Mouse (Mus musculus): ENCODE data around the gene Chadl. TPM values are rescaled to one million over a fixed set of nuclear protein-coding genes. Genes with fewer than 3 reads are reported as not detected.
A peak's percentile ranks its signal among the peaks of the same experiment; 100 is the strongest.

The Chadl gene
- polyA plus RNA-seq, 1 experiment from 2014 or later, result 1.4 TPM

DNA sequence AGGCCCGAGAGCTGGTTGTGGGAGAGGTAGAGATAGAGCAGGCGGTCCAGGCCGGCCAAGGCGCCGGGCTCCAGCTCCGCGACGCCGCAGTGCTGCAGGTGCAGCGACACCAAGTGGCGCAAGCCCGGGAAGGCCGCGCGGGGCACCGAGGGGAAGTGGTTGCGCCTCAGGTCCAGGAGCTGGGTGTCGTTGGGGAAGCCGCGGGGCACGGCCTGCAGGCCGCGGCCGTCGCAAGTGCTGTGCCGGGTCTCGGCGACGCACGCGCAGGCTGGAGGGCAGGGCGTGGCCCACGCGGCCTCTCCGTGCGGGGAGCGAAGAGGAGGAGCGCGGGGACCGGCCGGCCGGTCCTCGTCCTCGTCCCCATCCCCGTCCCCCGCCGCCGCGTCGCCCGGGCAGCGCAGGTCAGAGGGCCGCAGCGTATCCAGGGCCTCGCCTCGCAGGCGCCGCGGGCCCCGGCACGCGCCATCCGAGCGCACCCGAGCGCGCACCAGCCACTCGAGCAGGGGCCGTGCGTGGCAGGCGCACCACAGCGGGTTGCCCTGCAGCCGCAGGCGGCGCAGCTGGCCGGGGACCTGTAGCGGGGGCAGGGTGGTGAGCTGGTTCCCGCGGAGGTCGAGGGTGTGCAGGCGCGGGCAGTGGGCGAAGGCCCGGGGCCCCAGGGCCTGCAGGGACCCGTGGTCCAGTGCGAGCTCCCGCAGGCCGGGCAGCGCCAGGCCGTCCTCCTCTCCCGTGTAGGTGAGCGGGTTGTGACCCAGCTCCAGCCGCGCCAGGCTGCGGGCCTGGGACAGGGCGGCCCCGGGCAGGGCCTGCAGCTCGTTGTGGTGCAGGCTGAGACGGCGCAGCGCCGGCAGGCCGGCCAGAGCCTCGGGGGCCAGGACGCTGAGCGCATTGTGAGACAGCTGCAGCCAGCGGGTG, 2.9 kb downstream of the Chadl start:
- peak; percentile 89 for DNase-seq (ENCODE audit: low spot score)
- Histone ChIP-seq H3K27ac (peak overlapping the region; percentile 83), H3K9me3 (no peaks in the 10 kb centered on the region), H3K27me3 (ENCODE audit: insufficient read depth, poor library complexity, severe bottlenecking) (peaks cover 74% of the 10 kb centered on the region), H3K36me3 (0 out of 2 replicates have a peak, but pooled peaks cover 4% of the 10 kb centered on the region), H3K4me1 (peaks cover 20% of the 10 kb centered on the region), H3K4me3 (peak overlapping the region; percentile 76)
- WGBS, result under 1% methylated on average over 107 of the region's 107 CpGs

DNA sequence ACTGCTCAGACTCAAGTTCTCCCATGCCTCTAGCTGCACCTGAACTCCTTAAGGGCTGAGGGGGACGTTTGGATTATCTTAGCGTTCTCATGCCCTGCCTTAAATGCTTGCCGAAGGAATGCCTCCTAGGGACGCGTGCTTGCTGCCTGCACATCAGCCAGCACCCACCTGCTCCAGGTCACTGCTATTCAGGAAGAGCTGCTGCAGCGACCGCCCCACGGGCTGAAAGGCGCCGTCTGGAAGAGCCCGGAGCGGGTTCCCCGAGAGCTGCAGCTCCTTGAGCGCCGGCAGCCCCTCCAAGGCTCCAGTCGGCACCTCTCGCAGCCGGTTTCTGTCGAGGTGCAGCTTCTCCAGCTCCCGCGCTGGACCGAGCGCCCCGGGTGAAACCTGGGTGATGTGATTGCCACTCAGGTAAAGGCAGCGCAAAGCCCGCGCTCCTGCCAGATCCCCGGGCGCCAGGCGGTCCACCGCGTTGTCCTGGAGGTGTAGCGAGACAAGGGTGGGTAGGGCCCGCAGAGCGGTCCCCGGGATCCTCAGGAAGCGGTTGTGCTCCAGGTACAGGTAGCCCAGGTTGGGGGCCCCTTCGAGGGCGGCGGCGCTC, 3.6 kb downstream of the Chadl start:
- Histone ChIP-seq H3K27me3 (ENCODE audit: insufficient read depth, poor library complexity, severe bottlenecking) (peaks cover 74% of the 10 kb centered on the region), H3K4me1 (peaks cover 20% of the 10 kb centered on the region), H3K9me3 (no peaks in the 10 kb centered on the region), H3K36me3 (0 out of 2 replicates have a peak, but pooled peaks cover 4% of the 10 kb centered on the region), H3K27ac (peak overlapping the region; percentile 83), H3K4me3 (peak overlapping the region; percentile 76)
- DNase-seq (ENCODE audit: low spot score), result no peak
- 5% methylated on average over 41 of the region's 41 CpGs for WGBS

DNA sequence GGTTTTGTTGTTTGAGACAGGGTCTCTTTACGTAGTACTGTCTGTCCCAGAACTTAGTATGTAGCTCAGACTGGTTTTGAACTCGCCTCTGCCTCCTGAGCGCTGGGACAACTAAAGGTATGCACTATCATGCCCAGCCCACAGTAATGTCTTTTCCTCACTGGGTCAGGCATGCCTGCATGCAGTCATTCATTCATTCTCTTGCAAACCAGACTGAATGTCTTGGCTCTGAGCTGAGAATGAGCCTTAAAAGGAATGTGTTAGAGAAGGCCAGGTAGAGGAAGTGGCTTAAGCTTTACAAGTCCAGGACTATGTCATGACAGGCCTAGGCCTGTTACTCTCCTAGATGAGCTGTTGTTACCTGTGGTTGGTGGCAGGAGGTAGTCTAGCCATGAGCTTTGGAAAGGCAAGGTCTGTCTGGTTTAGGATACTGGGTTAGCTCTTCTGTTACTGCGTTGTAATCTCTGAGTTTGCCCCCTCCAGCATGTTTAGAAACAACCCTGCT, 16.7 kb downstream of the Chadl start:
- no peak overlapping the region for H3K4me3 ChIP-seq
- H3K36me3 ChIP-seq, result peaks cover 80% of the 10 kb centered on the region

GRCm38 (mm10) chr15:81676637-81677036, 20.4 kb downstream of the Chadl start:
- no peak overlapping the region for H3K27ac ChIP-seq
- no peaks in the 10 kb centered on the region for H3K9me3 ChIP-seq
- DNase-seq (ENCODE audit: low spot score), result no peak
- H3K36me3 ChIP-seq, result peaks cover 63% of the 10 kb centered on the region
- H3K4me3 ChIP-seq, result no peak overlapping the region
- 66% methylated on average over 3 of the region's 3 CpGs for WGBS
- no peaks in the 10 kb centered on the region for H3K27me3 ChIP-seq (ENCODE audit: insufficient read depth, poor library complexity, severe bottlenecking)
- no peaks in the 10 kb centered on the region for H3K4me1 ChIP-seq

More for the DNA sequence above, 16.7 kb downstream of the Chadl start:
- no peak for DNase-seq (ENCODE audit: low spot score)
- H3K27ac ChIP-seq, result no peak overlapping the region
- H3K27me3 ChIP-seq (ENCODE audit: insufficient read depth, poor library complexity, severe bottlenecking), result no peaks in the 10 kb centered on the region
- 91% methylated on average over 4 of the region's 4 CpGs for WGBS
- H3K4me1 ChIP-seq, result no peaks in the 10 kb centered on the region
- no peaks in the 10 kb centered on the region for H3K9me3 ChIP-seq

- no peaks in the 10 kb centered on the region for H3K4me1 ChIP-seq
- H3K9me3 ChIP-seq, result no peaks in the 10 kb centered on the region
- H3K27ac ChIP-seq, result no peak overlapping the region
- peaks cover 61% of the 10 kb centered on the region for H3K36me3 ChIP-seq
- WGBS, result 82% methylated on average over 4 of the region's 4 CpGs
- DNase-seq (ENCODE audit: low spot score), result no peak
- H3K4me3 ChIP-seq, result no peak overlapping the region
- no peaks in the 10 kb centered on the region for H3K27me3 ChIP-seq (ENCODE audit: insufficient read depth, poor library complexity, severe bottlenecking)
Measured at GRCm38 (mm10) chr15:81670231-81670640, 26.9 kb downstream of the Chadl start.

DNA sequence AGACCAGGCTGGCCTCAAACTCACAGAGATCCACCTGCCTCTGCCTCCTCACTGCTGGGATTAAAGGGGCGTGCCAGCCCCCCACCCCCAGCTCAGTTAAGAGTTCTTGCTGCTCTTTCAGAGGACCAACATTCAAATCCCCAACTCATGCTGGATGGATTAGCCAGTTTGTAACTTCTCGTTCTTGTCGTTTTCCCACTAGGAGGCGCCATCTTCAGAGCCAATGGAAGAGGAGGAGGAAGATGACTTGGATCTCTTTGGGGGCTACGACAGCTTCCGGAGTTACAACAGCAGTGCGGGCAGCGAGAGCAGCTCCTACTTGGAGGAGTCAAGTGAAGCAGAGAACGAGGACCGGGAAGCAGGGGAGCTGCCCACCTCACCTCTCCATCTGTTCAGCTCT, 30.1 kb downstream of the Chadl start:
- Histone ChIP-seq H3K27me3 (ENCODE audit: insufficient read depth, poor library complexity, severe bottlenecking) (no peaks in the 10 kb centered on the region), H3K27ac (no peak overlapping the region), H3K4me1 (peaks cover 5% of the 10 kb centered on the region), H3K9me3 (no peaks in the 10 kb centered on the region), H3K36me3 (peaks cover 42% of the 10 kb centered on the region), H3K4me3 (no peak overlapping the region)
- WGBS, result 88% methylated on average over 10 of the region's 10 CpGs
- no peak for DNase-seq (ENCODE audit: low spot score)

DNA sequence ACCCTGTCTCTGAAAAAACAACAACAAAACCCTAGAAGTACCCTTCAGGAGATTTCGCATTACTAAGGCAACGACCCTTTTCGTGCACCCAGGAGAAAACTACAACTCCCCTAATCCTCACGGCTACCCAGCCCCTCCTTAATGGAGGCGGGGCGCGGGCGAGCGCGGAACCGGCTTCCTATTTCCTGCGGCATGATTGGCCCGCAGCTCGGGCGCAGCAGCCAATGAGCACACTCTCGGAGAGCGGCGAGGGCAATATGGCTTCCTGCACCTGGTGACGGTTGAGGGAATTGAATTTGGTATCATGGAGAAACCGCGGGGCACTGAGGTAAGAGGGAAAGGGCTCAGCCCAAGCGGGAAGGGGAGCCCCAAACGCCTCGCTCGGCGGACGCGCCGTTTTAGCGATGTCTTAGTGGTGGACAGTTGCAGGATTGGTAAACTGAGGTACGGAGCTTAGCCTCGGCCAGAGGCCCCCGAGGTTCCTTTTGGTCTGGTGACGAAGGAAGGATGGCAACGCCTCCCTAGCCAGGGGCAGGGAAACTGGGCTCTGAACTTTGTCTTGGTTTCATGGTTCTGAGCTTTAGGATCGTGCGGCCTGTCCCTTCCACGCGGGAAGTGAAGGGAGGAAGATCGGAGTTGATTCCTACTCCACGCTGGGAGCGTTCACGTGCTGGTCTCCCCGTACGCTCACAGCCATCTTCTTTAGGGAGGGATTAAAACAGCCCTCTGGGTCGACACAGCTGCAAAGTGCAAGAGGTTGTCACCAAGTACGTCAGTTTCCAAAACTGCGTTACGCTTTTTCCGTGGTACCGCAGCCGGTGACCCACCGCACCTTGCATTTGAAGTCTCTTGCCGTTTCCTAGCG, 33.2 kb downstream of the Chadl start, which contains the start of gene L3mbtl2:
TSS of gene L3mbtl2 (plus strand) at position 193 of the 865 bp plus-strand sequence.
- Histone ChIP-seq H3K9me3 (no peaks in the 10 kb centered on the region), H3K4me1 (peaks cover 5% of the 10 kb centered on the region), H3K4me3 (peak within 1 kb of the TSS; percentile 93), H3K27me3 (ENCODE audit: insufficient read depth, poor library complexity, severe bottlenecking) (no peaks in the 10 kb centered on the region), H3K27ac (peak within 1 kb of the TSS; percentile 88), H3K36me3 (peaks cover 22% of the 10 kb centered on the region)
- WGBS, result 1% methylated on average over 55 of the region's 55 CpGs
- peak; percentile 98 for DNase-seq (ENCODE audit: low spot score)

GRCm38 (mm10) chr15:81663281-81663680, 33.8 kb downstream of the Chadl start:
- WGBS, result 49% methylated on average over 10 of the region's 10 CpGs
- no peak for DNase-seq (ENCODE audit: low spot score)

GRCm38 (mm10) chr15:81661701-81662100, 35.4 kb downstream of the Chadl start:
- H3K9me3 ChIP-seq, result no peaks in the 10 kb centered on the region
- no peak for DNase-seq (ENCODE audit: low spot score)
- WGBS, result 91% methylated on average over 2 of the region's 2 CpGs
- H3K27ac ChIP-seq, result no peak overlapping the region
- H3K36me3 ChIP-seq, result no peaks in the 10 kb centered on the region
- H3K27me3 ChIP-seq (ENCODE audit: insufficient read depth, poor library complexity, severe bottlenecking), result no peaks in the 10 kb centered on the region
- H3K4me1 ChIP-seq, result peaks cover 5% of the 10 kb centered on the region
- H3K4me3 ChIP-seq, result no peak overlapping the region

More at GRCm38 (mm10) chr15:81663281-81663680, 33.8 kb downstream of the Chadl start:
- H3K9me3 ChIP-seq, result no peaks in the 10 kb centered on the region
- peak overlapping the region; percentile 88; the same call in 1 of the 2 replicates for H3K27ac ChIP-seq
- H3K4me1 ChIP-seq, result peaks cover 5% of the 10 kb centered on the region
- peaks cover 16% of the 10 kb centered on the region for H3K36me3 ChIP-seq
- peak overlapping the region; percentile 93 for H3K4me3 ChIP-seq
- H3K27me3 ChIP-seq (ENCODE audit: insufficient read depth, poor library complexity, severe bottlenecking), result no peaks in the 10 kb centered on the region

DNA sequence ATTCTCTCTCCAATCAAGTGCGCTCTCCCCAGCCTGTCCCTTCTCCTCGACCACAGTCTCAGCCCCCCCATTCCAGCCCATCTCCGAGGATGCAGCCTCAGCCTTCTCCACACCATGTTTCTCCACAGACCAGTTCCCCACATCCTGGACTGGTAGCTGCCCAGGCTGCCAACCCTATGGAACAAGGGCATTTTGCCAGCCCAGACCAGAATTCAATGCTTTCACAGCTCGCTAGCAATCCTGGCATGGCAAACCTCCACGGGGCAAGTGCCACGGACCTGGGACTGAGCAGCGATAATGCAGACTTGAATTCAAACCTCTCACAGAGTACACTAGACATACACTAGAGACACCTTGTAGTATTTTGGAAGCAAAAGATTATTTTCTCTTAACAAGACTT, 46.5 kb downstream of the Chadl start:
- Histone ChIP-seq H3K9me3 (no peaks in the 10 kb centered on the region), H3K27ac (no peak overlapping the region), H3K27me3 (ENCODE audit: insufficient read depth, poor library complexity, severe bottlenecking) (no peaks in the 10 kb centered on the region), H3K4me1 (no peaks in the 10 kb centered on the region), H3K4me3 (no peak overlapping the region), H3K36me3 (peaks cover 64% of the 10 kb centered on the region)
- no peak for DNase-seq (ENCODE audit: low spot score)
- 92% methylated on average over 7 of the region's 7 CpGs for WGBS

DNA sequence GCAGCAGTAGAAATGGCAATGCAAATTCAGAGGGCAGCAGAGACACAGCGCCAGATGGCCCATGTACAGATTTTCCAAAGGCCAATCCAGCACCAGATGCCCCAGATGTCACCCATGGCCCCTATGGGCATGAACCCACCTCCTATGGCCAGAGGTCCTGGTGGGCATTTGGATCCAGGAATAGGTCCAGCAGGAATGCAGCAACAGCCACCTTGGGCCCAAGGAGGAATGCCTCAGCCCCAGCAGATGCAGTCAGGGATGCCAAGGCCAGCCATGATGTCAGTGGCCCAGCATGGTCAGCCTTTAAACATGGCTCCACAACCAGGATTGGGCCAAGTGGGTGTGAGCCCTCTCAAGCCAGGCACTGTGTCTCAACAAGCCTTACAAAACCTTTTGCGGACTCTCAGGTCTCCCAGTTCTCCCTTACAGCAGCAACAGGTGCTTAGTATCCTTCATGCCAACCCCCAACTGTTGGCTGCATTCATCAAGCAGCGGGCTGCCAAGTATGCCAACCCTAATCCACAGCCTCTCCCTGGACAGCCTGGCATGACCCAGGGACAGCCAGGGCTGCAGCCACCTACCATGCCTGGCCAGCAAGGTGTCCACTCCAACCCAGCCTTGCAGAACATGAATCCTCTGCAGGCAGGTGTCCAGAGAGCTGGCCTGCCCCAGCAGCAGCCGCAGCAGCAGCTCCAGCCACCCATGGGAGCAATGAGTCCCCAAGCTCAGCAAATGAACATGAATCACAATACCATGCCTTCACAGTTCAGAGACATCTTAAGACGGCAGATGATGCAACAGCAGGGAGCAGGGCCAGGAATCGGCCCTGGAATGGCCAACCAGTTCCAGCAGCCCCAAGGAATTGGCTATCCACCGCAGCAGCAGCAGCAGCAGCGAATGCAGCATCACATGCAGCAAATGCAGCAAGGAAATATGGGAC, 47.3 kb downstream of the Chadl start:
- no peak overlapping the region for H3K27ac ChIP-seq
- no peak for DNase-seq (ENCODE audit: low spot score)
- H3K36me3 ChIP-seq, result peaks cover 72% of the 10 kb centered on the region
- H3K27me3 ChIP-seq (ENCODE audit: insufficient read depth, poor library complexity, severe bottlenecking), result no peaks in the 10 kb centered on the region
- H3K4me3 ChIP-seq, result no peak overlapping the region
- 94% methylated on average over 8 of the region's 8 CpGs for WGBS
- H3K9me3 ChIP-seq, result no peaks in the 10 kb centered on the region
- no peaks in the 10 kb centered on the region for H3K4me1 ChIP-seq

Measured in heart, embryonic 10.5 days (tissue).